Mouse (Mus musculus): Measurements from ENCODE around the gene Npas2.

DNA sequence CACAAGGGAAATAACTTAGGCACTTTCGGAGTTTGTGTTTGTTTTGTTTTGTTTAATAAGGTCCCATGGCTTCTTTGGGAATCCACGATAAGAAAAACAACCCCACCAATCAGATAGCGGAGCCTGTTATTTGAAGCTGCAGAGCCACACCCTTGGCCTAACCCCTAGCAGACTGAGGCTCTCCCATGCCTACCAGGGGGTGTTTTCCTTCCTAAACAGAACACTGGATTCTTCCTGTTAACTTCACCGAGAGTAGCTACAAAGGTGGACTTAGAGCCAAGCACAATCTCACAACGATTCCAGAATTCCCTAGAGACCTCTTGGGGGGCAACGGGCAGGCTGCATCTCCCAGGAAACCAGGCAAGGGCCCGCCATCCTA is 169.0 kb downstream of the Npas2 start:
- TF ChIP-seq POLR2A (IDR thresholded peaks at IDR 0.05; ENCODE audit: control insufficient read depth, low read depth, low read length) (no peak), CTCF (IDR thresholded peaks at IDR 0.05; ENCODE audit: control insufficient read depth, insufficient read depth, insufficient replicate concordance, low read depth, low read length) (no peak)
